Mouse (Mus musculus) ES-E14 (cell line): ENCODE results near the gene Ptprt. TPM values are rescaled to one million over a fixed set of nuclear protein-coding genes. Genes with fewer than 3 reads are reported as not detected.
"Not testable (repeated sequence)": the region's sequence is repeated elsewhere in the genome, so short reads cannot be mapped to it uniquely, and the experiment has no call there.

ENCODE experiments used
- DNase-seq: peaks from one replicate; pipeline ENCODE4 v3.0.0-alpha.2; 2013; ENCODE audit warnings: low read depth, low spot score
- H3K27ac ChIP-seq: 2 replicates; pipeline ENCODE4 v1.5.1; 2012; ENCODE audit warnings: low read depth, mild to moderate bottlenecking, low read length, moderate library complexity, mixed read lengths; ENCODE audit not compliant: poor library complexity, insufficient read depth, severe bottlenecking
- H3K36me3 ChIP-seq: 2 replicates; pipeline ENCODE4 v1.6.1; 2012; ENCODE audit warnings: mild to moderate bottlenecking, low read length, moderate library complexity, mixed read lengths; ENCODE audit not compliant: control insufficient read depth, poor library complexity, insufficient read depth, severe bottlenecking
- H3K4me1 ChIP-seq, 2 experiments: fragments of 150-350 bp in 1 of 2; sonication (generic) in 1 of 2; 2 replicates each; pipeline ENCODE4 v1.6.1; 2012; ENCODE audit warnings: low read length in 2 of 2, mild to moderate bottlenecking in 1 of 2, mixed read lengths in 1 of 2; ENCODE audit not compliant: control insufficient read depth in 2 of 2, insufficient read depth in 2 of 2, poor library complexity in 1 of 2
- H3K4me3 ChIP-seq, 2 experiments: fragments of 150-350 bp in 1 of 2; sonication (generic) in 1 of 2; 2 replicates each; pipeline ENCODE4 v1.5.1; 2012; ENCODE audit warnings: low read length in 2 of 2, low read depth in 1 of 2, mild to moderate bottlenecking in 1 of 2, mixed read lengths in 1 of 2; ENCODE audit not compliant: insufficient read depth in 1 of 2, poor library complexity in 1 of 2, severe bottlenecking in 1 of 2
- H3K9ac ChIP-seq: 2 replicates; pipeline ENCODE4 v1.6.1; 2012; ENCODE audit warnings: low read depth, mild to moderate bottlenecking, low read length, mixed read lengths; ENCODE audit not compliant: poor library complexity, insufficient read depth, severe bottlenecking
- H3K9me3 ChIP-seq: fragments of 150-350 bp; sonication (generic); 2 replicates; pipeline ENCODE4 v1.6.1; 2012; ENCODE audit warnings: low read depth, mild to moderate bottlenecking, low read length; ENCODE audit not compliant: control insufficient read depth, insufficient read depth
- CHD2 ChIP-seq: IDR thresholded peaks from 2 replicates; pipeline ENCODE4 v1.6.1; 2014; ENCODE audit warnings: mild to moderate bottlenecking, low read depth, low read length, inconsistent platforms
- HCFC1 ChIP-seq: IDR thresholded peaks from 2 replicates; pipeline ENCODE4 v1.6.1; 2012; ENCODE audit warnings: low read length, inconsistent platforms, borderline replicate concordance; ENCODE audit not compliant: insufficient read depth
- MAFK ChIP-seq: IDR thresholded peaks from 2 replicates; pipeline ENCODE4 v1.6.1; 2014; ENCODE audit warnings: mild to moderate bottlenecking, low read depth, low read length, inconsistent platforms; ENCODE audit not compliant: insufficient read depth
- ZC3H11A ChIP-seq: IDR thresholded peaks from 2 replicates; pipeline ENCODE4 v1.6.1; 2012; ENCODE audit warnings: low read depth, mild to moderate bottlenecking, inconsistent platforms, low read length, borderline replicate concordance
- ZNF384 ChIP-seq: IDR thresholded peaks from 2 replicates; pipeline ENCODE4 v1.6.1; 2012; ENCODE audit warnings: low read depth, low read length, inconsistent platforms
- in situ Hi-C, 2 experiments: fragments of 600-800 bp; cut with MboI; formaldehyde crosslinking; loops; one replicate each; pipeline ENCODE4 v1.15.1; 2025; ENCODE audit warnings: low sequenced_read_pairs in 2 of 2, inconsistent platforms in 1 of 2; ENCODE audit not compliant: unreplicated experiment in 2 of 2
- total RNA-seq: library from RNA; depleted of rRNA; stranded (reverse); fragments of 300-350 nt; gene quantifications from 2 replicates; pipeline ENCODE4 v1.2.3, GENCODE M21; 2012

Ptprt gene
- total RNA-seq, 1 experiment, result 0.40 TPM

GRCm38 (mm10) chr2:161519671-161520070 lies 1141.3 kb downstream of the Ptprt start:
- Histone ChIP-seq H3K4me1 (no peaks in the 10 kb centered on the region), H3K9me3 (no peaks in the 10 kb centered on the region), H3K36me3 (no peaks in the 10 kb centered on the region), H3K9ac (no peak overlapping the region), H3K4me3 (no peak overlapping the region), H3K27ac (no peak overlapping the region)
- in situ Hi-C loops, result no loop called here
- TF ChIP-seq ZC3H11A (no peak), ZNF384 (no peak), HCFC1 (no peak), CHD2 (no peak), MAFK (no peak)
- no peak for DNase-seq

GRCm38 (mm10) chr2:161516921-161517320 lies 1144.0 kb downstream of the Ptprt start:
- DNase-seq, result no peak
- no peak overlapping the region for H3K27ac ChIP-seq
- TF ChIP-seq HCFC1 (no peak), ZNF384 (no peak), ZC3H11A (no peak)
- no peaks in the 10 kb centered on the region for H3K9me3 ChIP-seq
- H3K4me1 ChIP-seq, result no peaks in the 10 kb centered on the region
- H3K36me3 ChIP-seq, result no peaks in the 10 kb centered on the region
- no peak overlapping the region for H3K4me3 ChIP-seq
- in situ Hi-C loops, result no loop called here
- no peak overlapping the region for H3K9ac ChIP-seq

DNA sequence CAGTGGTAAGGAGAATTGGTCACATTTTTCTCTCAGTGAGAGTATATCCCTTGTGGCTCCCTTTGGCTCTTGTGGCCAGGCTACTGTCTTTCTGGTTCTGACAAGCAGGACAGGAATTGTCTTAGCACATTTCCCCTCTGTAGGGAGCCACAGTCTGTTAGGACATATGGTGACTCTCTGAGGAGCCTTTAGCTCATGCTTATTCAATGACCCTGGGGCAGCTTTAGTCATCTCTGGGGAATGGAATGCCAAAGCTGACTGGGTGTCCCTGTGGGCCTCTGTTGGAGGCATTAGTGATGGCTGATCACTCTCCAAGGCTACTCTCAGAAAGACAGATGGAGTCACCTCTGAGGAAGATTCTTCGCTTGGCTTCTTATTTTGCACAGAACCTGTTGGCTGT lies 1147.7 kb downstream of the Ptprt start:
- Histone ChIP-seq H3K4me3 (no peak overlapping the region), H3K27ac (no peak overlapping the region), H3K9me3 (no peaks in the 10 kb centered on the region), H3K4me1 (no peaks in the 10 kb centered on the region), H3K36me3 (no peaks in the 10 kb centered on the region), H3K9ac (no peak overlapping the region)
- in situ Hi-C loops, result no loop called here
- TF ChIP-seq CHD2 (no peak), ZNF384 (no peak), HCFC1 (no peak), MAFK (no peak), ZC3H11A (no peak)
- no peak for DNase-seq

DNA sequence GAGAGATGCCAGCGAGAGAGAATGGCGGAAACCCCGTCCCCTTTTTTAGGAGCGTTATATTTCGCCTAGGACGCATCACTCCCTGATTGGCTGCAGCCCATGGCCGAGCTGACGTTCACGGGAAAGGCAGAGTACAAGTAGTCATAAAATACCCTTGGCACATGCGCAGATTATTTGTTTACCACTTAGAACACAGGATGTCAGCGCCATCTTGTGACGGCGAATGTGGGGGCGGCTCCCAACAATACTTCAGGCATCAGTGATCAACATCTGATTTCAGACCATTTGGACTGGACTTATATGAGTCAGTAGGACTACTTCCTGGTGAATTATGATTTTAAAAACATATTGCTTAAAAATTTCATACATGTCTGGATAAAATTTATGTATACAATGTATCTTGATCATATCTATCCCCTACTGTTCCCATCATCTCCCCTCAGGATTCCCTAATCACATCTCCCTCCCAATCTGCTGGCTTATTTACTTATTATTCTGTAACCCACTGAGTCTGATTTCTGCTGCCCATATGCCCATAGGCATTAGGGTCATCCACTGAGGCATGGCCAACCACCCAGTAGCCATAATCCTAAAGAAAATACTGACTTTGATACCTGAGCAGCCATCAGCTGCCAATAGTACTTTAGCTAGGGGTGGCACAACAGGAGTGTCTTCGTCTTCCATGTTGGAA lies 1148.9 kb downstream of the Ptprt start:
- H3K9ac ChIP-seq, H3K4me3 ChIP-seq, H3K9me3 ChIP-seq, in situ Hi-C loops, DNase-seq, H3K27ac ChIP-seq, H3K36me3 ChIP-seq, H3K4me1 ChIP-seq: not testable (repeated sequence)

- no peak overlapping the region for H3K9ac ChIP-seq
- H3K27ac ChIP-seq, result no peak overlapping the region
- H3K36me3 ChIP-seq, result no peaks in the 10 kb centered on the region
- H3K4me1 ChIP-seq, result no peaks in the 10 kb centered on the region
- H3K9me3 ChIP-seq, result no peaks in the 10 kb centered on the region
- no peak overlapping the region for H3K4me3 ChIP-seq
- in situ Hi-C loops, result no loop called here
- TF ChIP-seq ZC3H11A (no peak), MAFK (no peak), ZNF384 (no peak), CHD2 (no peak), HCFC1 (no peak)
- DNase-seq, result no peak
These were observed 1149.7 kb downstream of the Ptprt start for GRCm38 (mm10) chr2:161511101-161511759.
